22 mouse cellular contexts compared by ENCODE assay signal in the genomic region with DNA sequence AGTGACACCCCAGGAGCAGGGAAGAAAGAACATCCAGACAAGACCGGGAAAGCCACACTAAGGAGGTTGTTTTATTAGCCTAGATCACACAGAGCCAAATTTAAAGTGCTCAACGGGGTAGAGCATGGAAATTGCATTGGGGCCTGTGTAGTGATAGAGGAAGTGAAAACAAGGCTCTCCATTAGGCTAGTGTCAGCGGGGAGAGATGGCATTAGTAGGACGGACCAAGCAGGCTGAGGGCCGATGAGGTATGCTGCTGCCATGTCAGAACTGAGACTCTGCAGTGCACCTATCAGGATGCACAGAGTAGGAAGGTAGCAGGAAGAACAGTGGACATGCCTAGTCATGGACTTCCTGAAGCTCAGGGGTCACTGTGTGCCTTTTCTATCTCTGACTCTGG.
DNase-seq lines count a peak whose midpoint lies in the region; ATAC-seq lines count a peak whose summit lies in the region.
"Had no signal": no experiment of that assay in that cellular context is flagged by ENCODE, and none has a peak within 500 bp of the region (broad histone marks: within the 10 kb centered on the region; RNA-seq: fewer than 3 reads in every experiment).

No protein-coding gene starts in this region.

- peak; percentile 78 for DNase-seq in heart, adult 11 months
- DNase-seq in heart, postnatal 10 days = no peak
- peak; percentile 73 for DNase-seq in A20 (ENCODE audit: low read depth, low spot score)
- no peak for DNase-seq in spleen, postnatal 4 days (ENCODE audit: low spot score in 2 of 2)
- no peak for DNase-seq in adipocyte (ENCODE audit: low spot score)
- DNase-seq: cerebellum, adult 9-10 months; gastrocnemius, postnatal 14 days; heart, postnatal 4 days; layer of hippocampus, postnatal 36 days; lung, embryonic 14.5 days; right cerebral cortex, adult 18-20 months; thymus, adult 2 months had no signal

- H3K4me3 ChIP-seq in midbrain, embryonic 16.5 days (ENCODE audit: low read depth, low read length) = no peak overlapping the region
- H3K4me3 ChIP-seq: heart, embryonic 12.5 days; intestine, embryonic 15.5 days; limb, embryonic 10.5 days; myocyte; neural tube, embryonic 15.5 days had no signal

- H3K4me1 ChIP-seq in midbrain, embryonic 16.5 days (ENCODE audit: control insufficient read depth, insufficient read depth, low read length) = peaks cover 2% of the 10 kb centered on the region; the same call in 1 of the 2 replicates
- H3K4me1 ChIP-seq: heart, embryonic 12.5 days; intestine, embryonic 15.5 days; limb, embryonic 10.5 days; neural tube, embryonic 15.5 days had no signal

- 80% methylated on average over 5 of the region's 5 CpGs for WGBS in midbrain, embryonic 16.5 days

- H3K9me3 ChIP-seq in midbrain, embryonic 16.5 days (replicated peaks; ENCODE audit: control insufficient read depth, low read length, poor library complexity, severe bottlenecking) = no peaks in the 10 kb centered on the region
- H3K9me3 ChIP-seq: G1E; heart, embryonic 12.5 days; intestine, embryonic 15.5 days; limb, embryonic 10.5 days; neural tube, embryonic 15.5 days had no signal

- 0 out of 2 replicates have a peak overlapping the region, but pooled peaks have one; percentile 26 for H3K27ac ChIP-seq in midbrain, embryonic 16.5 days (ENCODE audit: low read length)
- H3K27ac ChIP-seq: intestine, embryonic 15.5 days; limb, embryonic 10.5 days; macrophage; neural tube, embryonic 15.5 days had no signal

- no peak overlapping the region for H3K9ac ChIP-seq in midbrain, embryonic 16.5 days (ENCODE audit: low read depth, low read length)
- H3K9ac ChIP-seq: heart, embryonic 12.5 days; intestine, embryonic 15.5 days; lung, embryonic 14.5 days; neural tube, embryonic 15.5 days had no signal

- intact Hi-C loops in heart, postnatal 10 days (cut with DNase I) = no loop called here

- peaks cover 5% of the 10 kb centered on the region; the same call in 1 of the 2 replicates for H3K36me3 ChIP-seq in midbrain, embryonic 16.5 days (ENCODE audit: control insufficient read depth, insufficient read depth, low read length)
- H3K36me3 ChIP-seq: G1E; intestine, embryonic 15.5 days; limb, embryonic 10.5 days had no signal

- ATAC-seq in common myeloid progenitor, adult 5-6 weeks (replicated peaks; ENCODE audit: low read depth, poor library complexity, severe bottlenecking) = peak; percentile 67; the same call in 1 of the 2 replicates
- peak; percentile 25; the same call in 1 of the 2 replicates for ATAC-seq in midbrain, embryonic 16.5 days
- ATAC-seq: intestine, embryonic 15.5 days had no signal

- H3K4me2 ChIP-seq in midbrain, embryonic 16.5 days (ENCODE audit: low read length) = no peak overlapping the region
- H3K4me2 ChIP-seq: heart, embryonic 12.5 days; intestine, embryonic 15.5 days; liver, embryonic 11.5 days; lung, embryonic 14.5 days; neural tube, embryonic 15.5 days had no signal

- H3K27me3 ChIP-seq in midbrain, embryonic 16.5 days (ENCODE audit: control insufficient read depth, insufficient read depth, low read depth, low read length) = no peaks in the 10 kb centered on the region
- H3K27me3 ChIP-seq: heart, embryonic 12.5 days; intestine, embryonic 15.5 days; neural tube, embryonic 15.5 days had no signal

Comparison
In these comparisons a context has a peak if more than half of its experiments do, and no peak if none do; other contexts are left out.
1. DNase-seq: peak in heart, adult 11 months (single experiment) and A20 (single experiment); none in heart, postnatal 10 days (0 of 2), spleen, postnatal 4 days (0 of 2) and adipocyte (single experiment).